In the genomic region with DNA sequence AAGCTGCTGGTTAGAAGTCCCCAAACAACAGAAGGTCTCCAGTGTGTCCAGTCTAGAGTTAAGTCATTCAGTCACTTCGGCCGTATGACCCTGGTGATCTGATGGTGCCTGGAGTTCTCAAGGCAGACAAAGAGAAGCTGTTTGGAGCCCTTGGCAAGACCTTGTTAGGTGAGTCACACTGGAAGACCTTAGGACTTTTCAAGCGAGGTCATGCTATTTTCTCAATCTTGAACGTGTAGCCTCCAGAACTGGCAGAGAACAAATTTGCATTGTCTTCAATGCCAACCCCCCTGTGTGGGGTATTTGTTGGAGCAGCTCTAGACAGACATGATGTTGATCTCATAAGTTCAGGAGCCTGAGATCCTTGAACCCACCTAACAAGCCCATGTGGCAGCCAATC, we compare ENCODE assay signal across 12 mouse cellular contexts. TPM values are rescaled to one million over a fixed set of nuclear protein-coding genes. Genes with fewer than 3 reads are reported as not detected.
"Had no signal": no experiment of that assay in that cellular context is flagged by ENCODE, and none has a peak within 500 bp of the region (broad histone marks: within the 10 kb centered on the region; RNA-seq: fewer than 3 reads in every experiment).

No protein-coding gene starts in this region.

- DNase-seq: retina, postnatal 1 day; right cerebral cortex, adult 18-20 months; right cerebral cortex, postnatal 14 days; right cerebral cortex, postnatal 25 days; right cerebral cortex, postnatal 4 days; spleen, adult 18-20 months; thymus, adult 2 months; thymus, postnatal 14 days; thymus, postnatal 25 days; thymus, postnatal 36 days; thymus, postnatal 4 days had no signal

RNA-seq across cellular contexts. Expression of a gene that starts 6.2 kb away (rescaled TPM):
- total RNA-seq: neutrophil, adult 5-6 weeks had no signal
